Mouse (Mus musculus) cerebellum, adult (tissue): ENCODE results near the gene Evi5l.

Experiments
- ATAC-seq: cut with Nextera tagmentation; 2 replicates; pipeline ENCODE4 v1.9.2; 2017; ENCODE audit warnings: mild to moderate bottlenecking, moderate library complexity, mixed read lengths; ENCODE audit not compliant: insufficient number of reproducible peaks, low FRiP score, low TSS enrichment

Evi5l gene

GRCm38 (mm10) chr8:4165852-4166751 is at the start of gene Evi5l:
Gene Evi5l (plus strand): TSS chr8:4166567.
- peak; percentile 96 for ATAC-seq

GRCm38 (mm10) chr8:4133798-4134197 is 32.6 kb upstream of the Evi5l start, which contains the start of gene Cd209g:
Gene Cd209g (plus strand): TSS chr8:4134098.
- no peak for ATAC-seq

GRCm38 (mm10) chr8:4139660-4140646 is 26.4 kb upstream of the Evi5l start:
- peak; percentile 89 for ATAC-seq

GRCm38 (mm10) chr8:4141721-4142120 is 24.6 kb upstream of the Evi5l start:
- no peak for ATAC-seq

GRCm38 (mm10) chr8:4147272-4147671 is 19.1 kb upstream of the Evi5l start:
- ATAC-seq = no peak

- no peak for ATAC-seq
Measured at GRCm38 (mm10) chr8:4154878-4155277, 11.5 kb upstream of the Evi5l start.

GRCm38 (mm10) chr8:4162786-4163185 is 3.6 kb upstream of the Evi5l start:
- no peak for ATAC-seq

GRCm38 (mm10) chr8:4165176-4165851 is 1.1 kb upstream of the Evi5l start:
- no peak for ATAC-seq

- ATAC-seq = no peak
Measured at GRCm38 (mm10) chr8:4166881-4167525, 636 bp downstream of the Evi5l start.

GRCm38 (mm10) chr8:4167918-4168317 is 1.6 kb downstream of the Evi5l start:
- no peak for ATAC-seq

GRCm38 (mm10) chr8:4172486-4172885 is 6.1 kb downstream of the Evi5l start:
- no peak for ATAC-seq

GRCm38 (mm10) chr8:4174018-4174417 is 7.7 kb downstream of the Evi5l start:
- no peak for ATAC-seq

GRCm38 (mm10) chr8:4183409-4183808 is 17.0 kb downstream of the Evi5l start:
- ATAC-seq = no peak

GRCm38 (mm10) chr8:4186151-4186550 is 19.8 kb downstream of the Evi5l start:
- no peak for ATAC-seq

- ATAC-seq = no peak
Measured at GRCm38 (mm10) chr8:4188605-4189004, 22.2 kb downstream of the Evi5l start.

GRCm38 (mm10) chr8:4189031-4189722 is 22.8 kb downstream of the Evi5l start:
- no peak for ATAC-seq

- ATAC-seq = peak; percentile 15; the same call in 1 of the 2 replicates
Measured at GRCm38 (mm10) chr8:4192305-4192704, 25.9 kb downstream of the Evi5l start.

GRCm38 (mm10) chr8:4192807-4193587 is 26.6 kb downstream of the Evi5l start:
- ATAC-seq = peak; percentile 81

- no peak for ATAC-seq
Measured at GRCm38 (mm10) chr8:4193588-4193894, 27.2 kb downstream of the Evi5l start.
